Mouse (Mus musculus) hindbrain, embryonic 15.5 days (tissue): ENCODE data around the gene 1700029J07Rik. TPM values are rescaled to one million over a fixed set of nuclear protein-coding genes. Genes with fewer than 3 reads are reported as not detected.

ENCODE experiments used
- ATAC-seq: fragments of 200-750 bp; cut with Nextera tagmentation; 2 replicates; pipeline ENCODE4 v1.8.0; 2017; ENCODE audit warnings: low read depth, moderate number of reproducible peaks, moderate TSS enrichment; ENCODE audit not compliant: low FRiP score
- H3K27ac ChIP-seq: fragments of 300-500 bp; sonication (generic); replicated peaks from 2 replicates; pipeline ENCODE4 v1.5.1; 2015; ENCODE audit warnings: mild to moderate bottlenecking, inconsistent platforms
- H3K27me3 ChIP-seq: fragments of 300-500 bp; sonication (generic); 2 replicates; pipeline ENCODE4 v1.6.1; 2015; ENCODE audit warnings: control low read depth, inconsistent platforms
- H3K36me3 ChIP-seq: fragments of 300-500 bp; sonication (generic); 2 replicates; pipeline ENCODE4 v1.6.1; 2015; ENCODE audit warnings: control low read depth, inconsistent platforms
- H3K4me1 ChIP-seq: fragments of 300-500 bp; sonication (generic); replicated peaks from 2 replicates; pipeline ENCODE4 v1.6.1; 2015; ENCODE audit warnings: control low read depth, inconsistent platforms
- H3K4me2 ChIP-seq: fragments of 300-500 bp; sonication (generic); 2 replicates; pipeline ENCODE4 v1.6.1; 2015; ENCODE audit warnings: moderate library complexity, mild to moderate bottlenecking, inconsistent platforms
- H3K4me3 ChIP-seq: fragments of 300-500 bp; sonication (generic); 2 replicates; pipeline ENCODE4 v1.5.1; 2015; ENCODE audit warnings: mild to moderate bottlenecking, inconsistent platforms
- H3K9ac ChIP-seq: fragments of 300-500 bp; sonication (generic); 2 replicates; pipeline ENCODE4 v1.6.1; 2015; ENCODE audit warnings: inconsistent platforms
- H3K9me3 ChIP-seq: fragments of 300-500 bp; sonication (generic); 2 replicates; pipeline ENCODE4 v1.6.1; 2016; ENCODE audit warnings: control low read depth, inconsistent platforms
- WGBS: fragments of 180-500 bp; shearing (Covaris S2); methylation state at CpG from one replicate; pipeline ENCODE4 v1.1.7; 2015; 5-methylcytosine and 5-hydroxymethylcytosine counted together
- polyA plus RNA-seq: library from polyadenylated mRNA; unstranded; fragments of >200 nt; fragmentation: Nextera tagmentation; extraction: Ambion mirVana; gene quantifications from 2 replicates; pipeline ENCODE4 v1.2.1, GENCODE M21; 2015

The 1700029J07Rik gene
- 5.7 and 6.1 TPM in 2 replicates for polyA plus RNA-seq

- H3K36me3 ChIP-seq, result peaks cover 6% of the 10 kb centered on the region; the same call in 1 of the 2 replicates
- under 1% methylated on average over 57 of the region's 57 CpGs for WGBS
- H3K4me2 ChIP-seq, result peak within 1 kb of the TSS; percentile 66
- peak within 1 kb of the TSS; percentile 61 for H3K4me3 ChIP-seq
- ATAC-seq, result peak; percentile 98
- H3K4me1 ChIP-seq, result peaks cover 15% of the 10 kb centered on the region
- H3K9me3 ChIP-seq, result no peaks in the 10 kb centered on the region
- no peaks in the 10 kb centered on the region for H3K27me3 ChIP-seq
- H3K27ac ChIP-seq, result peak within 1 kb of the TSS; percentile 84
- peak within 1 kb of the TSS; percentile 63 for H3K9ac ChIP-seq
These were observed at the start of gene 1700029J07Rik, which contains the start of gene Ufsp2 for GRCm38 (mm10) chr8:45975126-45975836. TSS of gene 1700029J07Rik (minus strand) at chr8:45975252. TSS of gene Ufsp2 (plus strand) at chr8:45975528.

GRCm38 (mm10) chr8:46024392-46024791, 49.3 kb upstream of the 1700029J07Rik start:
- Histone ChIP-seq H3K4me1 (no peaks in the 10 kb centered on the region), H3K4me3 (no peak overlapping the region), H3K9me3 (no peaks in the 10 kb centered on the region), H3K27me3 (no peaks in the 10 kb centered on the region), H3K4me2 (no peak overlapping the region), H3K9ac (no peak overlapping the region), H3K36me3 (no peaks in the 10 kb centered on the region), H3K27ac (no peak overlapping the region)
- no peak for ATAC-seq
- 71% methylated on average over 4 of the region's 4 CpGs for WGBS

- H3K27me3 ChIP-seq, result no peaks in the 10 kb centered on the region
- WGBS, result 94% methylated on average over 9 of the region's 9 CpGs
- H3K4me1 ChIP-seq, result no peaks in the 10 kb centered on the region
- H3K9me3 ChIP-seq, result no peaks in the 10 kb centered on the region
- no peaks in the 10 kb centered on the region for H3K36me3 ChIP-seq
- no peak for ATAC-seq
- H3K4me3 ChIP-seq, result no peak overlapping the region
- no peak overlapping the region for H3K9ac ChIP-seq
- H3K27ac ChIP-seq, result no peak overlapping the region
- no peak overlapping the region for H3K4me2 ChIP-seq
These were observed 47.7 kb upstream of the 1700029J07Rik start for GRCm38 (mm10) chr8:46022758-46023157.

GRCm38 (mm10) chr8:46022203-46022602, 47.2 kb upstream of the 1700029J07Rik start:
- 88% methylated on average over 9 of the region's 9 CpGs for WGBS
- no peak overlapping the region for H3K4me3 ChIP-seq
- H3K27ac ChIP-seq, result no peak overlapping the region
- no peaks in the 10 kb centered on the region for H3K27me3 ChIP-seq
- H3K36me3 ChIP-seq, result no peaks in the 10 kb centered on the region
- no peaks in the 10 kb centered on the region for H3K4me1 ChIP-seq
- ATAC-seq, result no peak
- H3K4me2 ChIP-seq, result no peak overlapping the region
- H3K9me3 ChIP-seq, result no peaks in the 10 kb centered on the region
- H3K9ac ChIP-seq, result no peak overlapping the region

- no peak overlapping the region for H3K27ac ChIP-seq
- 0 out of 2 replicates have a peak overlapping the region, but pooled peaks have one; percentile 7 for H3K4me3 ChIP-seq
These were observed 36.0 kb upstream of the 1700029J07Rik start for GRCm38 (mm10) chr8:46010746-46011680.

GRCm38 (mm10) chr8:46010306-46010705, 35.3 kb upstream of the 1700029J07Rik start:
- Histone ChIP-seq H3K27ac (no peak overlapping the region), H3K27me3 (no peaks in the 10 kb centered on the region), H3K4me3 (no peak overlapping the region), H3K9ac (no peak overlapping the region), H3K36me3 (no peaks in the 10 kb centered on the region), H3K9me3 (no peaks in the 10 kb centered on the region), H3K4me2 (peak overlapping the region; percentile 46), H3K4me1 (peaks cover 12% of the 10 kb centered on the region)
- peak; percentile 19; the same call in 1 of the 2 replicates for ATAC-seq
- 54% methylated on average over 2 of the region's 2 CpGs for WGBS

More at GRCm38 (mm10) chr8:46010746-46011680, 36.0 kb upstream of the 1700029J07Rik start:
- Histone ChIP-seq H3K9me3 (no peaks in the 10 kb centered on the region), H3K9ac (no peak overlapping the region), H3K36me3 (no peaks in the 10 kb centered on the region), H3K27me3 (no peaks in the 10 kb centered on the region), H3K4me2 (peak overlapping the region; percentile 46), H3K4me1 (peaks cover 12% of the 10 kb centered on the region)
- WGBS, result 20% methylated on average over 17 of the region's 17 CpGs
- ATAC-seq, result peak; percentile 54; the same call in 1 of the 2 replicates

GRCm38 (mm10) chr8:46007050-46007672, 32.1 kb upstream of the 1700029J07Rik start:
- H3K27me3 ChIP-seq, result no peaks in the 10 kb centered on the region
- WGBS, result 80% methylated on average over 3 of the region's 3 CpGs
- ATAC-seq, result no peak
- no peak overlapping the region for H3K4me3 ChIP-seq
- no peaks in the 10 kb centered on the region for H3K9me3 ChIP-seq
- H3K9ac ChIP-seq, result no peak overlapping the region
- H3K4me1 ChIP-seq, result peaks cover 12% of the 10 kb centered on the region
- H3K36me3 ChIP-seq, result no peaks in the 10 kb centered on the region
- H3K27ac ChIP-seq, result no peak overlapping the region
- H3K4me2 ChIP-seq, result no peak overlapping the region

GRCm38 (mm10) chr8:46005596-46005995, 30.5 kb upstream of the 1700029J07Rik start, which contains the start of gene Ankrd37:
TSS of gene Ankrd37 (minus strand) at chr8:46005707.
- Histone ChIP-seq H3K4me3 (no peak within 1 kb of the TSS), H3K4me1 (peaks cover 3% of the 10 kb centered on the region), H3K27me3 (no peaks in the 10 kb centered on the region), H3K4me2 (no peak within 1 kb of the TSS), H3K36me3 (no peaks in the 10 kb centered on the region), H3K9ac (no peak within 1 kb of the TSS), H3K27ac (no peak within 1 kb of the TSS), H3K9me3 (no peaks in the 10 kb centered on the region)
- ATAC-seq, result no peak
- WGBS, result 83% methylated on average over 4 of the region's 4 CpGs

- peak overlapping the region; percentile 98 for H3K27ac ChIP-seq
- 4% methylated on average over 53 of the region's 55 CpGs for WGBS
These were observed 25.0 kb upstream of the 1700029J07Rik start for GRCm38 (mm10) chr8:45999784-46000705.

GRCm38 (mm10) chr8:45999138-45999783, 24.2 kb upstream of the 1700029J07Rik start, which contains the start of gene Lrp2bp:
TSS of gene Lrp2bp (plus strand) at chr8:45999303.
- H3K4me2 ChIP-seq, result peak within 1 kb of the TSS; percentile 82
- peaks cover 13% of the 10 kb centered on the region for H3K4me1 ChIP-seq
- peak within 1 kb of the TSS; percentile 57 for H3K4me3 ChIP-seq
- ATAC-seq, result peak; percentile 4; the same call in 1 of the 2 replicates
- H3K27ac ChIP-seq, result peak within 1 kb of the TSS; percentile 98
- H3K9ac ChIP-seq, result peak within 1 kb of the TSS; percentile 73
- H3K9me3 ChIP-seq, result no peaks in the 10 kb centered on the region
- 2% methylated on average over 22 of the region's 22 CpGs for WGBS
- H3K27me3 ChIP-seq, result no peaks in the 10 kb centered on the region
- peaks cover 21% of the 10 kb centered on the region for H3K36me3 ChIP-seq

More at GRCm38 (mm10) chr8:45999784-46000705, 25.0 kb upstream of the 1700029J07Rik start:
- Histone ChIP-seq H3K4me1 (peaks cover 13% of the 10 kb centered on the region), H3K9ac (peak overlapping the region; percentile 73), H3K36me3 (peaks cover 21% of the 10 kb centered on the region), H3K4me2 (peak overlapping the region; percentile 82), H3K4me3 (peak overlapping the region; percentile 57), H3K27me3 (no peaks in the 10 kb centered on the region), H3K9me3 (no peaks in the 10 kb centered on the region)
- ATAC-seq, result peak; percentile 99
